Mouse (Mus musculus) CH12.LX (cell line): ENCODE results near the gene Fbxw4. TPM values are rescaled to one million over a fixed set of nuclear protein-coding genes. Genes with fewer than 3 reads are reported as not detected.

ENCODE experiments used
- DNase-seq: peaks from one replicate; pipeline ENCODE4 v3.0.0-alpha.2; 2013; ENCODE audit errors: extremely low read depth
- H3K27ac ChIP-seq: 2 replicates; pipeline ENCODE4 v1.5.1; 2012; ENCODE audit warnings: low read depth, mild to moderate bottlenecking, control low read depth, moderate library complexity; ENCODE audit not compliant: insufficient read depth
- H3K27me3 ChIP-seq: replicated peaks from 2 replicates; pipeline ENCODE3; 2012; ENCODE audit warnings: inconsistent platforms
- H3K36me3 ChIP-seq, 2 experiments: replicated peaks in 1 of 2; 2 replicates each; pipeline versions ENCODE3 to v1.6.1; 2012; ENCODE audit warnings: inconsistent platforms in 1 of 2, low read length in 1 of 2, mild to moderate bottlenecking in 1 of 2, mixed read lengths in 1 of 2, moderate library complexity in 1 of 2; ENCODE audit not compliant: control insufficient read depth in 1 of 2, insufficient read depth in 1 of 2
- H3K4me1 ChIP-seq, 2 experiments: 2 replicates each; pipeline ENCODE4 v1.6.1; 2012; ENCODE audit warnings: inconsistent platforms in 1 of 2, moderate library complexity in 1 of 2; ENCODE audit not compliant: insufficient read depth in 2 of 2, control insufficient read depth in 1 of 2
- H3K4me2 ChIP-seq: 2 replicates; pipeline ENCODE4 v1.6.1; 2012; ENCODE audit warnings: low read depth, mild to moderate bottlenecking, control low read depth; ENCODE audit not compliant: poor library complexity, insufficient read depth, severe bottlenecking
- H3K4me3 ChIP-seq, 3 experiments: fragments of 150-350 bp in 1 of 3; sonication (generic) in 1 of 3; replicated peaks in 1 of 3; 2 replicates each; pipeline versions ENCODE3 to v1.5.1; 2011 to 2012; ENCODE audit warnings: low read depth in 2 of 3, low read length in 2 of 3, mild to moderate bottlenecking in 2 of 3, moderate library complexity in 2 of 3, control low read depth in 1 of 3, improper control_type of control experiment in 1 of 3, inconsistent platforms in 1 of 3, mixed read lengths in 1 of 3; ENCODE audit not compliant: poor library complexity in 1 of 3
- H3K79me2 ChIP-seq: replicated peaks from 2 replicates; pipeline ENCODE4 v1.6.1; 2012; ENCODE audit warnings: mild to moderate bottlenecking, moderate library complexity; ENCODE audit not compliant: control insufficient read depth, poor library complexity, insufficient read depth, severe bottlenecking; ENCODE audit errors: extremely low read depth
- H3K9ac ChIP-seq: 2 replicates; pipeline ENCODE4 v1.6.1; 2012; ENCODE audit warnings: low read depth, mild to moderate bottlenecking, control low read depth, moderate library complexity; ENCODE audit not compliant: insufficient read depth
- H3K9me3 ChIP-seq: replicated peaks from 2 replicates; pipeline ENCODE3; 2012; ENCODE audit warnings: low read length, inconsistent platforms, mixed read lengths
- CHD1 ChIP-seq: IDR thresholded peaks from 2 replicates; pipeline ENCODE4 v1.6.1; 2012; ENCODE audit warnings: low read depth, low read length, improper control_type of control experiment, inconsistent platforms
- E2F4 ChIP-seq: IDR thresholded peaks from 2 replicates; pipeline ENCODE4 v1.6.1; 2011; ENCODE audit warnings: low read depth, low read length, improper control_type of control experiment; ENCODE audit not compliant: insufficient replicate concordance
- EP300 ChIP-seq: IDR thresholded peaks from 2 replicates; pipeline ENCODE4 v1.6.1; 2011; ENCODE audit warnings: low read length, improper control_type of control experiment
- ETS1 ChIP-seq: conservative IDR thresholded peaks from 2 replicates; pipeline ENCODE4 v1.6.1; 2012; ENCODE audit warnings: low read depth, mild to moderate bottlenecking, inconsistent platforms, low read length, improper control_type of control experiment, moderate library complexity
- GABPA ChIP-seq: IDR thresholded peaks from 2 replicates; pipeline ENCODE4 v1.6.1; 2012; ENCODE audit warnings: low read depth, low read length, improper control_type of control experiment, inconsistent platforms; ENCODE audit not compliant: insufficient replicate concordance
- MEF2A ChIP-seq: IDR thresholded peaks from 2 replicates; pipeline ENCODE4 v1.6.1; 2014; ENCODE audit warnings: low read depth, mild to moderate bottlenecking, inconsistent platforms, low read length, improper control_type of control experiment, borderline replicate concordance
- MYC ChIP-seq: IDR thresholded peaks from 2 replicates; pipeline ENCODE4 v1.6.1; 2011; ENCODE audit warnings: low read depth, mild to moderate bottlenecking, improper control_type of control experiment, low read length
- PAX5 ChIP-seq: IDR thresholded peaks from 2 replicates; pipeline ENCODE4 v1.6.1; 2012; ENCODE audit warnings: low read length, inconsistent platforms, mixed read lengths
- RCOR1 ChIP-seq: conservative IDR thresholded peaks from 2 replicates; pipeline ENCODE4 v1.6.1; 2012; ENCODE audit warnings: low read depth, mild to moderate bottlenecking, inconsistent platforms, low read length, improper control_type of control experiment
- SIN3A ChIP-seq: IDR thresholded peaks from 2 replicates; pipeline ENCODE4 v1.6.1; 2012; ENCODE audit warnings: low read length, improper control_type of control experiment, inconsistent platforms
- SMC3 ChIP-seq: IDR thresholded peaks from 2 replicates; pipeline ENCODE4 v1.6.1; 2011; ENCODE audit warnings: low read depth, low read length, improper control_type of control experiment
- TBP ChIP-seq: conservative IDR thresholded peaks from 2 replicates; pipeline ENCODE4 v1.6.1; 2011; ENCODE audit warnings: low read depth, low read length, improper control_type of control experiment
- ZC3H11A ChIP-seq: IDR thresholded peaks from 2 replicates; pipeline ENCODE4 v1.6.1; 2012; ENCODE audit warnings: low read depth, mild to moderate bottlenecking, inconsistent platforms, low read length, improper control_type of control experiment
- ZKSCAN1 ChIP-seq: IDR thresholded peaks from 2 replicates; pipeline ENCODE4 v1.6.1; 2012; ENCODE audit warnings: low read depth, inconsistent platforms, low read length, improper control_type of control experiment, borderline replicate concordance
- ZMIZ1 ChIP-seq: IDR thresholded peaks from 2 replicates; pipeline ENCODE4 v1.6.1; 2012; ENCODE audit warnings: low read depth, mild to moderate bottlenecking, inconsistent platforms, low read length, improper control_type of control experiment
- dilution Hi-C: fragments of 300-500 bp; cut with MboI; formaldehyde crosslinking; loops from 2 replicates; pipeline ENCODE4 v1.14.3; 2020; ENCODE audit warnings: low sequenced_read_pairs; ENCODE audit not compliant: extremely low pct_unique_long_range_greater_than_20kb, extremely low pct_ligation_motif_present
- in situ Hi-C: fragments of 300-500 bp; cut with MboI; formaldehyde crosslinking; loops from 3 replicates; pipeline ENCODE4 v1.14.3; 2019; ENCODE audit warnings: low sequenced_read_pairs, low pct_ligation_motif_present, low pct_unique_long_range_greater_than_20kb, mixed read lengths
- polyA plus RNA-seq: library from polyadenylated mRNA; unstranded; fragments of >175 nt; gene quantifications from 2 replicates; pipeline ENCODE4 v1.2.1, GENCODE M21; 2012; ENCODE audit warnings: low read depth; ENCODE audit not compliant: insufficient read length
- total RNA-seq, 2 experiments: library from RNA; depleted of rRNA; stranded (reverse); fragments of 300-350 nt in 1 of 2; fragments of >200 nt in 1 of 2; gene quantifications; 2 replicates each; pipeline ENCODE4 v1.2.3; 2012 to 2014

Gene Fbxw4
- total and polyA plus RNA-seq, 3 experiments = 4.5 to 8.6 (median 7.5) TPM

DNA sequence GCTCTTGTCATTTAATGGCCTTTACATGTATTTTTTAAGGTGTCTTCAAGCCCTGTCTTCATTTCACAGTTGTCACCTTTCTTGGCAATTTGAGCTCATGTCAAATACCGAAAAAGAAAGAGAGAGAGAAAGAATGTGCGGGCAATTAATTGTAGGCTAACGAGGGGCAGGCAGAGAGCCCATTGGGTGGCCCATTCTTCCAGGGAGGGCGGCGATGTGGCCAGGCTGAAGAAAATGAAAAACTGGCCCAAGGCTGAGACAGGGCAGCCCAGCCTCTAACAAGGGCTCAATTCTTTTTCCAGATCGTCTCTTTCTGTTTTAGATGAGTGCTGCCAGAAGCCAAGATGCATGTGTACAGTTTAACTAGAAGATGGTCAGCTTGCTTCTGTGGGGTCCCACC lies 6.1 kb downstream of the Fbxw4 start:
- H3K27ac ChIP-seq = no peak overlapping the region
- dilution Hi-C loops = no loop called here
- H3K79me2 ChIP-seq = peaks cover 4% of the 10 kb centered on the region; the same call in 1 of the 2 replicates

DNA sequence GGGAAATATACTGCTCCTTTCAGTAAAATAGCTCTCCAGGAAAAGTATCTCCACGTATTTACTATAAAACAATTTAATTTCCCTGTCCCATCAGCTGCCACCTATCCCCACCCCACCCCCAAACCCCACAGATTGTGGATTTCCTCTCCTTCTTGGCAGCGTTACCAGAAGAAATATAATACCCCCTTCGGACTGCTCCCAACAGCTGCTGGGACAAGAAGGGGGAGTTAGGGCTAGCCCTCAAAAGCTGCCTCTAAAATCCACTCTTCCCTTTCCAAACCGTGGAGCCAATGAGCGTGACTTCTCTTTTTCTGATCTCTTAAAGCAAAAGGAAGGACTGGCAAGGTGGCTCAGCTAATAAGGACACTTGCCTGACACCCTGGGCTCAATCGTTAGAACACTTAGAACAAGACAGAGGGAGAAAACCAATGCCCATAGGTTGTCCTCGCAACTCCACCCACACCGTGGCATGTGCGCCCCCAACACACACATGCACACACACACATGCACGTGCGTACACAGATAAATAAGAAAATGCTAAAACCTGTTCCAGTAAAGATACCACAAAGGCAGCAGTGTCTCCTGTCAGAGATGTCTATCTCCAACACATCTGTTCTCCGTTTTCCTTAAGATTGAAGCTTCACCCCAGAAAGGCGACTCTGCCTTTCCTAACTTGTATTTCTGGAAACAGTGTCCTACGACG lies 7.7 kb downstream of the Fbxw4 start:
- Histone ChIP-seq H3K27ac (no peak overlapping the region), H3K79me2 (no peaks in the 10 kb centered on the region), H3K4me3 (no peak overlapping the region), H3K9ac (no peak overlapping the region), H3K27me3 (no peaks in the 10 kb centered on the region), H3K4me2 (no peak overlapping the region), H3K4me1 (peaks cover 5 to 19% of the 10 kb centered on the region in 2 experiments; a peak in 3 of 4 replicates), H3K9me3 (no peaks in the 10 kb centered on the region), H3K36me3 (peaks cover 5 to 17% of the 10 kb centered on the region in 2 experiments)
- no peak for DNase-seq
- dilution Hi-C loops = no loop called here
- TF ChIP-seq GABPA (no peak), SIN3A (no peak), CHD1 (no peak), SMC3 (no peak), RCOR1 (no peak), MYC (no peak), ZKSCAN1 (no peak), ZC3H11A (no peak), EP300 (no peak)
- in situ Hi-C loops = no loop called here

More for the DNA sequence above, 6.1 kb downstream of the Fbxw4 start:
- H3K9ac ChIP-seq = no peak overlapping the region
- no peaks in the 10 kb centered on the region for H3K9me3 ChIP-seq
- TF ChIP-seq TBP (no peak), RCOR1 (no peak), PAX5 (no peak), ZKSCAN1 (no peak), ZMIZ1 (no peak), MYC (no peak), CHD1 (no peak), E2F4 (no peak), ZC3H11A (no peak), ETS1 (no peak), SIN3A (no peak), MEF2A (no peak)
- H3K4me2 ChIP-seq = no peak overlapping the region
- H3K4me1 ChIP-seq = peaks cover 5 to 29% of the 10 kb centered on the region in 2 experiments; a peak in 3 of 4 replicates
- H3K27me3 ChIP-seq = no peaks in the 10 kb centered on the region
- in situ Hi-C loops = no loop called here
- no peak overlapping the region for H3K4me3 ChIP-seq
- no peak for DNase-seq
- peaks cover 5 to 17% of the 10 kb centered on the region in 2 experiments for H3K36me3 ChIP-seq
